Mouse (Mus musculus): ENCODE data around the gene Vegfd.
A peak's percentile ranks its signal among the peaks of the same experiment; 100 is the strongest.

Gene Vegfd

DNA sequence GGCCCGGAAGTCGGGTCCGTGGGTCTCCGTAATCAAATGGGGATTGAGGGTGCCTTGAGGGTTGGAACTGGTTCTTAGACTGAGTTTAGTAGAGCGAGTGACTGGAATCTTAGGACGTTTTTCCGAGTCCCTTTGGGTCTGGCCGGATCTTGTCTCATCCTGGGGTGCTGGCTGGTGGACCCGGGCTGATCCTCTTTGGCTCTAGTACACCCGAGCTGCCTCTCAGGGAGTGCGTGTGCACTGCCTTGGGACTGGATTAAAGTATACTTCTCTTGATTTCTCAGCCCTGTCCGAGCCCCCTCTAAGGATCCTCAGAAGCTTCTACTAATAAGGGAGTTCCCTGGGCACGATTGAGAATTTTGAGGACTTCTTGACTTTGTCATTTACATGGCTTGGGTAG is 46.8 kb downstream of the Vegfd start:
- peak; percentile 8 for DNase-seq (ENCODE audit: low spot score)

GRCm38 (mm10) chrX:164420518-164420917 is 47.3 kb downstream of the Vegfd start:
- DNase-seq (ENCODE audit: low spot score), result no peak

GRCm38 (mm10) chrX:164424821-164425220 is 51.6 kb downstream of the Vegfd start:
- no peak for DNase-seq (ENCODE audit: low spot score)

DNA sequence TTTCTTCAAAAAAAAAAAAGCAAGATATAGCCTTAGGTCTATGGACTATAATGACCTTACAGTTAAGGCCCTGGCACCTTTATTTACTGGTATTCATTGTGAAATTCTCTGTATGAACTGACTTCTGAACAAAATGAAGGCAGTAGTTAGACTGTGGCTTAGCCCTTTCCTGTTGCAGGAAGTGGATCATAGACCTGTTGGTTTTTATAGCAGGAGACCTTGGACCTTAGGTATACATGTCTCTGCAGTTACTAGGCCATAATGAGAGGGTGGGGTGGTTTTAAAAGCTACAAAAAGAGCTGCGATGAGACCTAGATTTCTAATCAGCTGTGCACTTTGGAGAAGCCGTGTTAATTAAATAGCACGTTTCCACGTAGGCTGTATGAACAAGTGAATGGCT is 54.1 kb downstream of the Vegfd start:
- DNase-seq (ENCODE audit: low spot score), result no peak

- DNase-seq (ENCODE audit: low spot score), result no peak
Measured at GRCm38 (mm10) chrX:164428224-164428623, 55.0 kb downstream of the Vegfd start.

DNA sequence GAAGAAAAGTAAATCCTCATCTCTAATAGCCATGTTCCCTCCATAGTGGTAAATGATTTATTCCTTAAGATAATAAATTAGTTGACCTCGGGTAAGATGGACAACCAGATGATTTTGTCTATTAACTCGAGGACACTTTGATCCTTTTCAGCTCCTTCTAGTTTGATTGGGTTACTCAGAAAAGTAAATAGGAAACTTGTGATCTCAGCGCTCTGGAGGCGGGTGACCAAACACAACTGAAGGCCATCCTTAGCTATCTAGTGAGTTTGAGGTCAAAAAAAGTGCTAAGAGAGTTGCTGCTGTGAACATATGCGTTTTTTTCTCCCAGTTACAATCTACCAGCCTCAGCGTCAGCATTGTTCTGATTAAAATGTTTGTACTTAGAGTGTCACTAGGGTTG is 57.4 kb downstream of the Vegfd start:
- DNase-seq (ENCODE audit: low spot score), result no peak

- DNase-seq (ENCODE audit: low spot score), result no peak
Measured at GRCm38 (mm10) chrX:164431133-164431532, 58.0 kb downstream of the Vegfd start.

DNA sequence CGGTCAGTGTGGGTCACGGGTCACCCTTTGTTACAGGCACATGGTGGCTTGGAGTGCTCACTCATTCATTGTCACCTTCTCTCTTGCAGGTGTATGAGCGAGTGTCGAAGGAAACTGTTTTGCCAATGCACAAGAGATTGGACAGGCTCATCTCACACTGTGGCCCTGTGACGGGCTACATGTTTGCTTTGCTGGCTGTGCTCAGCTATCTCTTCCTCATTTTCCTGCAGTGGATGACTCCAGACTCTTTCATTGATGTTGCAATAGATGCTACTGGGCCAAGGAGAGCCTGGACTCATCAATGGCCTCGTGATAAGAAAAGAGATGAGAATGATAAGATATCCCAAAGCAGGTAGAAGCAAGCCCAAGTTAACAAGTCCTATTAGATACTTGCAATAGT is 58.4 kb downstream of the Vegfd start:
- no peak for DNase-seq (ENCODE audit: low spot score)

GRCm38 (mm10) chrX:164432682-164433081 is 59.5 kb downstream of the Vegfd start:
- DNase-seq (ENCODE audit: low spot score), result no peak

DNA sequence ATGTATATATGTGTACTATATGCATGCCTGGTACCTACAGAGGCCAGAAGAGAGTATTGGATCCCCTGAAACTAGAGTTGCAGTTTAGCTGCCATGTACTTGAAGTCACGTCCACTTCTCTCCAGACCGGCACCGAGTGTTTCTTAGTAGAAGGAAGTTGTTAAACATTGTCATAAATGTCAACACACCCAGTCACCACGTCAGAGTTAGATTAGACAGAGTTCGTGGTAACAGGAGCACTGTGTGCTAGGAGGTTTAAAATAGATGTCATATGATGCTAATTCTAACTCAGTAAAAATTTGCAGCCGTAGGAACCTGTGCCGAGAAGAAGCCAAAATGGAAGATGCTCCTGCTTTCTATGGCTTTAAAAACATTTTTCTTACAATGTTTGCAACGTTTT is 63.5 kb downstream of the Vegfd start, which contains the start of gene Asb11:
Gene Asb11 (plus strand): TSS at position 286 of the 400 bp plus-strand sequence.
- no peak for DNase-seq (ENCODE audit: low spot score)

DNA sequence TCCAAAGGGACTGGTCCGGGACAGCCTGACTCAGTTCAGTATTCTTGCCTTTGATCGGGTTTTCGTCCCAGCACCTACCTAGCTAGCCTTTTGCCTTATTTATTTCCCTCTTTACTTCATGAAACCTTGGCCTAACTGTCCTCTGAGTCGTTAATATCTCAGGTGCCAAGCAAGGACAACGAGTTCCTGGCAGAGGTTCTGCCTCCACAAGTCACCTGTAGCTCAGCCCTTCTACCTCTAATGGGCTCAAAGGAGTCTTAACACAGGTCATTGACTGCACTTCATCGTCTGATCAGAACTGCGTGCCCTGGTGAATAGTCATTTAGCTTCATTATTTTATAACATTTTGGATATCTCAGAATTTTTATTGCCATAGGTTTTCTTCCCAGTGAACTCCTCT is 66.3 kb downstream of the Vegfd start:
- no peak for DNase-seq (ENCODE audit: low spot score)

GRCm38 (mm10) chrX:164440140-164440539 is 67.0 kb downstream of the Vegfd start:
- no peak for DNase-seq (ENCODE audit: low spot score)

DNA sequence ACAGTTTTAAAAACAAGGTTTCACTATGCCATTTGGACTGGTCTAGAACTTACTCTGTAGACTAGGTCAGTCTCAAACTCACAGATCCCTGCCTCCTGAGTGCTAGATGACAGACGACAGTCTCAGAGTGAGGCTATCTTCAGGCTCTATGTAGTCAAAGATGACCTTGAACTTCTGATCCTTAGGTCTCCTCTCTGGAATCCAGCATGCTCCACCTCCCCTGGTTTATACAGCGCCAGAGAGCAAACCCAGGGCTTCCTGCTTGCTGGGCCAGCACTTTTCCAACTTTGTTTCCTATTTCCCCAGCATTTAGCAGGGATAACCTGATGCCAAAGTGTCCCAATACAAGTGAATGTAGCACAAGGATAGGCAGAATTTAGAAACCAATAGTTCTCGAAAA is 67.5 kb downstream of the Vegfd start:
- DNase-seq (ENCODE audit: low spot score), result no peak

GRCm38 (mm10) chrX:164441306-164441705 is 68.1 kb downstream of the Vegfd start:
- no peak for DNase-seq (ENCODE audit: low spot score)

DNA sequence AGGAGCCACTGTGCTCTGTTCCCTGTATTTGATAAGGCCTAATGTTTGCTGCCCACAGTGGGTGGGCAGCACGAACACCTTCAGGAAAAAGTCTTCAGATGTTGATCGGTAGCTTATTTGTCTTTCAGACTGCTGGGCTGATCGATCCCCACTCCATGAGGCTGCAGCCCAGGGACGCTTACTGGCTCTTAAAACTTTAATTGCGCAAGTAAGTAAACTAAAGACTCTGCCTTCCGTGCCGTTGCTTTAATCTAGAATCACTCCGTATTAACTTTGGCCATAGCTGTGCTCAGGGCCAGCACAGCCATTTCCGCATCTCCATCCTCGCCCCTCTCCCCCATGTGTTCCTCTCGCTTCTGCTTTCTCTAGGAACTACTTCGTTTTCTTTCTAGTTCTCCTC is 72.4 kb downstream of the Vegfd start:
- no peak for DNase-seq (ENCODE audit: low spot score)

- DNase-seq (ENCODE audit: low spot score), result no peak
Measured at GRCm38 (mm10) chrX:164446106-164446551, 73.0 kb downstream of the Vegfd start.

GRCm38 (mm10) chrX:164446835-164447681 is 73.9 kb downstream of the Vegfd start:
- no peak for DNase-seq (ENCODE audit: low spot score)

DNA sequence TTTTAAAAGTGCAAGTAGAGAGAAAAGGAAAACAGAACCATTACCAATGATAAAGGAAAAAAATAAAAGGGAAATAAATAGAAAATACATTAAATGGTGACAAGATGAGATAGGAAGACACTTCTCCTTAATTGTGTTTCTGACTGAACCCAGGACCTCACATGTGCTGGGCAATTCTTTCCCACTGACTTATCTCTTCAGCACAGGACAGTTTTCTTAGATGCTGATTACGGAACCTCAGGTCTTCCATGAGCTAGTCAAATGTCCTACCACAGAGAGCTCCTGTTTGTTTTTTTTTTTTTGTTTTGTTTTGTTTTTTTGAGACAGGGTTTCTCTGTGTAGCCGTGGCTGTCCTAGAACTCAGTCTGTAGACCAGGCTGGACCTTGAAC is 74.5 kb downstream of the Vegfd start:
- no peak for DNase-seq (ENCODE audit: low spot score)

DNA sequence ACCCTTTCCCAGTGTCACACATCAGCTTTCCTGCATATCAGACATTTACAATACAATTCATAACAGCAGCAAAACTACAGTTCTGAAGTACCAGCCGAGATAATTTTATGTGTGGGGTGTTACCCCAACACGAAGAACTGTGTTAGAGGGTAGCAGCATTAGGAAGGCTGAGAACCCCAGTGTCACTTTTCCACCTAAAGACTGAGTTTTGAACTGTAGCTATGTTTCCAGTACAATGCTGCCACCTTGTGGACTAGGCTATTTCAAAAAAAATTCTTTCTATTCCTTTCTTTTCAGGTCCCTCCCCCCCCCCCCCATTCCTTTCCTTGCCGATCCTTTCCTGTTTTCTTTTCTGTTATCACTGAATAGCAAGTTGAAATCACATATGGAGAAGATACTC is 76.0 kb downstream of the Vegfd start:
- DNase-seq (ENCODE audit: low spot score), result peak; percentile 74

All from embryo, embryonic 10.5 days (tissue).